Mouse (Mus musculus) lung, postnatal 0 days (tissue): ENCODE results near the gene Scarb2.

Experiments used
- CTCF ChIP-seq: IDR thresholded peaks from 2 replicates; pipeline ENCODE4 v1.5.1; 2016; ENCODE audit warnings: antibody characterized with exemption, mild to moderate bottlenecking
- EP300 ChIP-seq: IDR thresholded peaks from 2 replicates; pipeline ENCODE4 v1.6.1; 2016; ENCODE audit warnings: antibody characterized with exemption, mild to moderate bottlenecking, control low read depth

- TF ChIP-seq EP300: no peak
- TF ChIP-seq CTCF: no peak
Observed at GRCm38 (mm10) chr5:92506733-92507132, at the start of gene Scarb2.
